8 mouse cellular contexts compared by ENCODE assay signal in genomic region chr2:129873489-129873888, GRCm38 (mm10).
DNase-seq lines count a peak whose midpoint lies in the region; ATAC-seq and TF ChIP-seq lines count a peak whose summit lies in the region.

No protein-coding gene starts in this region.

- no peaks in the 10 kb centered on the region for H3K27me3 ChIP-seq in kidney, embryonic 16.5 days (ENCODE audit: insufficient read depth, low read length)
- no peaks in the 10 kb centered on the region for H3K27me3 ChIP-seq in liver, embryonic 11.5 days (replicated peaks; ENCODE audit: control insufficient read depth, insufficient read depth, low read length)
- H3K27me3 ChIP-seq in neural tube, embryonic 12.5 days (replicated peaks): no peaks in the 10 kb centered on the region
- no peaks in the 10 kb centered on the region for H3K27me3 ChIP-seq in stomach, postnatal 0 days (ENCODE audit: control insufficient read depth, insufficient read depth, low read length)

- no peak for TF ChIP-seq EP300 in stomach, postnatal 0 days (optimal IDR thresholded peaks at IDR 0.05)

- peak; percentile 81 for DNase-seq in 3T3-L1 (ENCODE audit: low read depth, low spot score)
- peak; percentile 79 for DNase-seq in adrenal gland, adult 2 months
- peak; percentile 78 for DNase-seq in embryo, embryonic 11 days
- DNase-seq in liver, embryonic 11.5 days (ENCODE audit: low spot score): peak; percentile 69
- DNase-seq in stomach, postnatal 0 days (ENCODE audit: low spot score): peak; percentile 89

- no peaks in the 10 kb centered on the region for H3K4me1 ChIP-seq in kidney, embryonic 16.5 days (ENCODE audit: insufficient read depth, low read length)
- H3K4me1 ChIP-seq in liver, embryonic 11.5 days (replicated peaks; ENCODE audit: control insufficient read depth, insufficient read depth, low read length): no peaks in the 10 kb centered on the region
- H3K4me1 ChIP-seq in neural tube, embryonic 12.5 days: 0 out of 2 replicates have a peak, but pooled peaks cover 2% of the 10 kb centered on the region
- H3K4me1 ChIP-seq in stomach, postnatal 0 days (replicated peaks; ENCODE audit: control insufficient read depth, insufficient read depth): no peaks in the 10 kb centered on the region

- peak; percentile 98 for TF ChIP-seq CTCF in stomach, postnatal 0 days (IDR thresholded peaks at IDR 0.05; ENCODE audit: low read depth)

- no peaks in the 10 kb centered on the region for H3K36me3 ChIP-seq in kidney, embryonic 16.5 days (ENCODE audit: insufficient read depth, low read length)
- no peaks in the 10 kb centered on the region for H3K36me3 ChIP-seq in liver, embryonic 11.5 days (ENCODE audit: control insufficient read depth, insufficient read depth, low read length)
- H3K36me3 ChIP-seq in neural tube, embryonic 12.5 days: no peaks in the 10 kb centered on the region
- no peaks in the 10 kb centered on the region for H3K36me3 ChIP-seq in stomach, postnatal 0 days (ENCODE audit: control insufficient read depth, insufficient read depth, low read length)

- peak; percentile 78 for ATAC-seq in granulocyte monocyte progenitor cell, adult 5-6 weeks (replicated peaks; ENCODE audit: poor library complexity, severe bottlenecking)
- peak; percentile 76; the same call in 1 of the 2 replicates for ATAC-seq in kidney, embryonic 16.5 days (ENCODE audit: low FRiP score, low TSS enrichment)
- ATAC-seq in liver, embryonic 11.5 days (replicated peaks; ENCODE audit: low FRiP score): no peak
- peak; percentile 76 for ATAC-seq in neural tube, embryonic 12.5 days (ENCODE audit: low FRiP score, low read depth)
- ATAC-seq in stomach, postnatal 0 days (ENCODE audit: low FRiP score, low TSS enrichment): peak; percentile 40; the same call in 1 of the 2 replicates

- 7% methylated on average over 5 of the region's 5 CpGs for WGBS in kidney, embryonic 16.5 days
- WGBS in liver, embryonic 11.5 days: 11% methylated on average over 5 of the region's 5 CpGs
- WGBS in neural tube, embryonic 12.5 days: 11% methylated on average over 5 of the region's 5 CpGs
- WGBS in stomach, postnatal 0 days: 6% methylated on average over 5 of the region's 5 CpGs

- no peak overlapping the region for H3K27ac ChIP-seq in kidney, embryonic 16.5 days (ENCODE audit: low read length)
- no peak overlapping the region for H3K27ac ChIP-seq in liver, embryonic 11.5 days (ENCODE audit: low read depth, low read length)
- no peak overlapping the region for H3K27ac ChIP-seq in neural tube, embryonic 12.5 days
- H3K27ac ChIP-seq in stomach, postnatal 0 days (replicated peaks): no peak overlapping the region

- H3K4me3 ChIP-seq in kidney, embryonic 16.5 days (ENCODE audit: low read length): no peak overlapping the region
- no peak overlapping the region for H3K4me3 ChIP-seq in liver, embryonic 11.5 days (ENCODE audit: low read depth, low read length)
- H3K4me3 ChIP-seq in neural tube, embryonic 12.5 days: no peak overlapping the region
- no peak overlapping the region for H3K4me3 ChIP-seq in stomach, postnatal 0 days (ENCODE audit: low read depth, low read length)

- H3K4me2 ChIP-seq in kidney, embryonic 16.5 days (replicated peaks; ENCODE audit: low read depth, low read length): no peak overlapping the region
- H3K4me2 ChIP-seq in liver, embryonic 11.5 days: no peak overlapping the region
- H3K4me2 ChIP-seq in neural tube, embryonic 12.5 days (replicated peaks): no peak overlapping the region
- no peak overlapping the region for H3K4me2 ChIP-seq in stomach, postnatal 0 days (replicated peaks; ENCODE audit: low read depth)

- no peak overlapping the region for H3K9ac ChIP-seq in kidney, embryonic 16.5 days (replicated peaks; ENCODE audit: low read length)
- H3K9ac ChIP-seq in liver, embryonic 11.5 days (ENCODE audit: low read depth, low read length): no peak overlapping the region
- H3K9ac ChIP-seq in neural tube, embryonic 12.5 days: no peak overlapping the region
- no peak overlapping the region for H3K9ac ChIP-seq in stomach, postnatal 0 days (ENCODE audit: low read length)

- no peaks in the 10 kb centered on the region for H3K9me3 ChIP-seq in kidney, embryonic 16.5 days (ENCODE audit: low read length)
- no peaks in the 10 kb centered on the region for H3K9me3 ChIP-seq in liver, embryonic 11.5 days (ENCODE audit: control insufficient read depth, low read length)
- no peaks in the 10 kb centered on the region for H3K9me3 ChIP-seq in neural tube, embryonic 12.5 days
- no peaks in the 10 kb centered on the region for H3K9me3 ChIP-seq in stomach, postnatal 0 days (ENCODE audit: control insufficient read depth, low read length)
